Mouse (Mus musculus) stomach, embryonic 14.5 days (tissue): ENCODE results near the gene Acot5. TPM values are rescaled to one million over a fixed set of nuclear protein-coding genes. Genes with fewer than 3 reads are reported as not detected.
A peak's percentile ranks its signal among the peaks of the same experiment; 100 is the strongest.
"Not testable (repeated sequence)": the region's sequence is repeated elsewhere in the genome, so short reads cannot be mapped to it uniquely, and the experiment has no call there.

Source experiments
- ATAC-seq: fragments of 200-750 bp; cut with Nextera tagmentation; 2 replicates; pipeline ENCODE4 v1.8.0; 2017; ENCODE audit warnings: low read depth, moderate TSS enrichment; ENCODE audit not compliant: insufficient number of reproducible peaks, insufficient read depth, low FRiP score
- H3K27ac ChIP-seq: fragments of 300-500 bp; sonication (generic); 2 replicates; pipeline ENCODE4 v1.5.1; 2014; ENCODE audit warnings: mild to moderate bottlenecking, low read length, moderate library complexity, mixed read lengths
- H3K27me3 ChIP-seq: fragments of 300-500 bp; sonication (generic); 2 replicates; pipeline ENCODE4 v1.6.1; 2014; ENCODE audit warnings: low read length, control low read depth, mixed read lengths; ENCODE audit not compliant: control insufficient read depth, insufficient read depth
- H3K36me3 ChIP-seq: fragments of 300-500 bp; sonication (generic); 2 replicates; pipeline ENCODE4 v1.6.1; 2014; ENCODE audit warnings: mild to moderate bottlenecking, control low read depth, low read length, moderate library complexity, mixed read lengths; ENCODE audit not compliant: control insufficient read depth, insufficient read depth
- H3K4me1 ChIP-seq: fragments of 300-500 bp; sonication (generic); 2 replicates; pipeline ENCODE4 v1.6.1; 2014; ENCODE audit warnings: low read length, control low read depth, mixed read lengths; ENCODE audit not compliant: control insufficient read depth, insufficient read depth
- H3K4me2 ChIP-seq: fragments of 300-500 bp; sonication (generic); replicated peaks from 2 replicates; pipeline ENCODE4 v1.6.1; 2014; ENCODE audit warnings: low read depth, low read length, control low read depth
- H3K4me3 ChIP-seq: fragments of 300-500 bp; sonication (generic); 2 replicates; pipeline ENCODE4 v1.5.1; 2014; ENCODE audit warnings: low read depth, low read length, control low read depth
- H3K9ac ChIP-seq: fragments of 300-500 bp; sonication (generic); replicated peaks from 2 replicates; pipeline ENCODE4 v1.6.1; 2014; ENCODE audit warnings: low read depth, mild to moderate bottlenecking, control low read depth, low read length, moderate library complexity, mixed read lengths
- H3K9me3 ChIP-seq: fragments of 300-500 bp; sonication (generic); 2 replicates; pipeline ENCODE4 v1.6.1; 2016; ENCODE audit warnings: low read depth, low read length, control low read depth; ENCODE audit not compliant: control insufficient read depth
- WGBS: fragments of 180-500 bp; shearing (Covaris S2); extraction: QIAGEN DNeasy Blood & Tissue Kit; methylation state at CpG from one replicate; pipeline ENCODE4 v1.1.7; 2014; 5-methylcytosine and 5-hydroxymethylcytosine counted together
- polyA plus RNA-seq: library from polyadenylated mRNA; unstranded; fragments of >200 nt; fragmentation: Nextera tagmentation; extraction: Ambion mirVana; gene quantifications from 2 replicates; pipeline ENCODE4 v1.2.1, GENCODE M21; 2014

Gene Acot5
- polyA plus RNA-seq, 1 experiment from 2014 or later = not detected

DNA sequence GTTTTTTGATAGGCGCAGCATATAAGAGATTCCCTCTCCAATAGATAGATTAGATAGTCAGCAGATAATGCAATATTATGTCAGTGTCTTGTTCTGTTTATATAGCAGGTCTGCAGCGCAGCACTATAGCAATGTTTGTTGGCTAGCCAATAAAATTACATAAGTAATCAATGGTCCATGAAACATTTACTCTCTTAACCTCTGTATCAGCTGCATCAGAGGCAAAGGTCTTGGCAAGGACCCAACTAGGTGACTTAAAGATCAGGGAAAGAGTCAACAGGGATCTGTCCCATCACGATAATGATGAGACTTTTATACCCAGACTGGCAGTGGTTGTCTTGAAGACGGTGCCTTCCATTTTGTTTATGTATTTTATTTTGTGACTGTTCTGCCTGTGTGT, 36.3 kb upstream of the Acot5 start:
- ATAC-seq = no peak
- H3K4me1 ChIP-seq = no peaks in the 10 kb centered on the region
- H3K27ac ChIP-seq = no peak overlapping the region
- 77% methylated on average over 4 of the region's 4 CpGs for WGBS
- H3K36me3 ChIP-seq = no peaks in the 10 kb centered on the region
- no peak overlapping the region for H3K4me3 ChIP-seq
- H3K27me3 ChIP-seq = no peaks in the 10 kb centered on the region
- no peaks in the 10 kb centered on the region for H3K9me3 ChIP-seq
- H3K4me2 ChIP-seq = no peak overlapping the region
- H3K9ac ChIP-seq = no peak overlapping the region

DNA sequence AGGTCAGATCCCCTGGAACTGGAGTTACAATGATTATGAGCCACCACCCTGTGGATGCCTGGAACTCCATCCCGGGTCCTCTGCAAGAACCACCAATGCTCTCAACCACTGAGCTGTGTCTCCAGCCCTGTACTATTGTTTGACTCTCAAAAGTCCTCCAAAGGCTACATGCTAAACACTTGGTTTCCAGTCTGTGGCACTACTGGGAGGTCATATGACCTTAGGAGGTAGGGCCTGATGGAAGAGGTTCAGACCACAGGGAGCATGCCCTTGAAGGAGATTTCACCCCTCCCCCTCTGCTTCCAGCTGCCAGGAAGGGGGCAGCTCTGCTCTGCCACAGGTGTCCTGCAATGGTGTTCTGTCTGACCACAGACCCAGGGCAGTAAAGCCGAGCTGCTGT, 35.8 kb upstream of the Acot5 start:
- WGBS = 73% methylated on average over 2 of the region's 2 CpGs
- H3K9ac ChIP-seq, H3K27me3 ChIP-seq, H3K4me3 ChIP-seq, H3K36me3 ChIP-seq, H3K27ac ChIP-seq, ATAC-seq, H3K9me3 ChIP-seq, H3K4me1 ChIP-seq, H3K4me2 ChIP-seq: not testable (repeated sequence)

DNA sequence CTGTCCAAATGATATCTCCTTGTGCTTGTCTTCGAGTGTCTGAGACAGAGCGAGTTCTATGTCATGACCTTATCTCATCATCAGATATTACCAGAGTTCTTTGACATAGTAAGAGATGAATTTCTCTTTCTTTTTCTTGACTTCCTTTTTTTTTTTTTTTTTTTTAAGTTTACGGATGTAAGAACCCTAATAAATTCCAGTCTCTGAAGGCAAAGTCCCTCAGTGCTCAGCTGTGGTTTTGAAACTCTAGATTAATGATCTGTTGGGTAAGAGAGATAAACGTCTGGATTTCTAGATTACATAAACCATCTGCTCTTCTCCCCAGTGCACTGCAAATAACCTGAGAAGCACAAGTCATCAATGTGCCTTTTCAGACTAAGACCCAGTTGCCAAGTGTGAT, 35.0 kb upstream of the Acot5 start:
- no peak for ATAC-seq
- Histone ChIP-seq H3K27ac (no peak overlapping the region), H3K4me2 (no peak overlapping the region), H3K36me3 (no peaks in the 10 kb centered on the region), H3K9me3 (no peaks in the 10 kb centered on the region), H3K4me1 (no peaks in the 10 kb centered on the region), H3K4me3 (no peak overlapping the region), H3K27me3 (no peaks in the 10 kb centered on the region), H3K9ac (no peak overlapping the region)
- WGBS = 30% methylated on average over 4 of the region's 4 CpGs

DNA sequence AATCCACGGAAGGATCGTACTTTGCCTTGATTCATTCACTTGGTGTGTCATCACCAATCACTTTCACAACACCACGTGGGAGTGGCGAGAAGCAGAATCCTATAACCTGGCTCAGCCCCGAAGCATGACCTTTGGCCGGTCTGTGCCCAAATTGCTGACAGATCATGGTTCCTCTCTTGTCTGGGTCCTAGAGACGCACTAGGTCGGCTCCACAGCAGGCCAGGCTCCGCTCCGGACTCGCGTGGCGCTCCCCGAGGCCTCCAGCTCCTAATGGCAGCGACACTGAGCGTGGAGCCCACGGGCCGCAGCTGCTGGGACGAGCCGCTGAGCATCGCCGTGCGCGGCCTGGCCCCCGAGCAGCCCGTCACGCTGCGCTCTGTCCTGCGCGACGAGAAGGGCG, 30.9 kb upstream of the Acot5 start, which contains the start of gene Acot4:
TSS of gene Acot4 (plus strand) at position 139 of the 400 bp plus-strand sequence.
- ATAC-seq = 0 out of 2 replicates have a peak, but pooled peaks have one; percentile 37
- 9% methylated on average over 23 of the region's 32 CpGs for WGBS

GRCm38 (mm10) chr12:84038691-84039111, 30.4 kb upstream of the Acot5 start, which contains the start of gene Gm49366:
Gene Gm49366 (plus strand): TSS chr12:84038935.
- not testable (repeated sequence) for H3K4me1 ChIP-seq, H3K27me3 ChIP-seq, H3K27ac ChIP-seq, H3K36me3 ChIP-seq, ATAC-seq, H3K9me3 ChIP-seq
- WGBS = 2% methylated on average over 39 of the region's 39 CpGs
- Histone ChIP-seq H3K9ac (peak within 1 kb of the TSS; percentile 28; the same call in 1 of the 2 replicates), H3K4me3 (peak within 1 kb of the TSS; percentile 42), H3K4me2 (peak within 1 kb of the TSS; percentile 60)

More for the DNA sequence above, 30.9 kb upstream of the Acot5 start, which contains the start of gene Acot4:
- not testable (repeated sequence) for H3K27me3 ChIP-seq, H3K27ac ChIP-seq, H3K4me1 ChIP-seq, H3K36me3 ChIP-seq, H3K9me3 ChIP-seq
- peak within 1 kb of the TSS; percentile 60 for H3K4me2 ChIP-seq
- peak within 1 kb of the TSS; percentile 42 for H3K4me3 ChIP-seq
- peak within 1 kb of the TSS; percentile 28; the same call in 1 of the 2 replicates for H3K9ac ChIP-seq

GRCm38 (mm10) chr12:84042248-84042647, 26.9 kb upstream of the Acot5 start:
- Histone ChIP-seq H3K4me1 (no peaks in the 10 kb centered on the region), H3K4me2 (no peak overlapping the region), H3K36me3 (no peaks in the 10 kb centered on the region), H3K4me3 (no peak overlapping the region), H3K9ac (no peak overlapping the region), H3K27me3 (no peaks in the 10 kb centered on the region), H3K9me3 (no peaks in the 10 kb centered on the region), H3K27ac (no peak overlapping the region)
- 70% methylated on average over 5 of the region's 5 CpGs for WGBS
- no peak for ATAC-seq

GRCm38 (mm10) chr12:84044045-84044444, 25.1 kb upstream of the Acot5 start:
- no peak overlapping the region for H3K9ac ChIP-seq
- 48% methylated on average over 2 of the region's 2 CpGs for WGBS
- no peak overlapping the region for H3K4me2 ChIP-seq
- no peaks in the 10 kb centered on the region for H3K4me1 ChIP-seq
- H3K36me3 ChIP-seq = no peaks in the 10 kb centered on the region
- H3K9me3 ChIP-seq = no peaks in the 10 kb centered on the region
- H3K27me3 ChIP-seq = no peaks in the 10 kb centered on the region
- no peak for ATAC-seq
- no peak overlapping the region for H3K4me3 ChIP-seq
- no peak overlapping the region for H3K27ac ChIP-seq

GRCm38 (mm10) chr12:84046906-84047305, 22.2 kb upstream of the Acot5 start:
- Histone ChIP-seq H3K9me3 (no peaks in the 10 kb centered on the region), H3K9ac (no peak overlapping the region), H3K36me3 (no peaks in the 10 kb centered on the region), H3K4me1 (no peaks in the 10 kb centered on the region), H3K27me3 (no peaks in the 10 kb centered on the region), H3K27ac (no peak overlapping the region), H3K4me2 (no peak overlapping the region), H3K4me3 (no peak overlapping the region)
- 95% methylated on average over 1 of the region's 1 CpGs for WGBS
- no peak for ATAC-seq

GRCm38 (mm10) chr12:84050744-84051143, 18.4 kb upstream of the Acot5 start:
- not testable (repeated sequence) for H3K27ac ChIP-seq, H3K36me3 ChIP-seq, H3K4me1 ChIP-seq, H3K4me2 ChIP-seq, H3K27me3 ChIP-seq, H3K9me3 ChIP-seq, H3K9ac ChIP-seq, ATAC-seq, H3K4me3 ChIP-seq
- WGBS = 79% methylated on average over 5 of the region's 5 CpGs
